Mouse (Mus musculus): Measurements from ENCODE around the gene Plekha6. TPM values are rescaled to one million over a fixed set of nuclear protein-coding genes. Genes with fewer than 3 reads are reported as not detected.

The Plekha6 gene
- total RNA-seq, 2 experiments from 2014 or later, result 8.1 to 10.6 TPM

DNA sequence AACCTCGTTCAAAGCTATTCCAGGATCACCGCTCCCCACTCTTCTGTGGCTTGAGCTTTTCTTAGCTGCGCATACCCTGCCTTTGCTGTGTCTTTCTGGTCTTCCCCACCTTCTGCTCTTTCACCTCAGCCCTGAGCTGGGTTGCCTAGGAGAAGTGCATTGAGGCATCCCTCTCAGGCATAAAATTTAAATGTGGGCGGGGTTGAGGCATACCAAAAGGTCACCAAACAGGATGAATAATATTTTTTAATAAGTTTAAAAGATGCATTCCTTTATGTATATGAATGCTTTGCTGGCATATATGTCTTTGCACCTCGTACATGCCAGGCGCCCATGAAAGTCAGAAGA, 75.8 kb downstream of the Plekha6 start:
- DNase-seq (ENCODE audit: low spot score), result no peak

DNA sequence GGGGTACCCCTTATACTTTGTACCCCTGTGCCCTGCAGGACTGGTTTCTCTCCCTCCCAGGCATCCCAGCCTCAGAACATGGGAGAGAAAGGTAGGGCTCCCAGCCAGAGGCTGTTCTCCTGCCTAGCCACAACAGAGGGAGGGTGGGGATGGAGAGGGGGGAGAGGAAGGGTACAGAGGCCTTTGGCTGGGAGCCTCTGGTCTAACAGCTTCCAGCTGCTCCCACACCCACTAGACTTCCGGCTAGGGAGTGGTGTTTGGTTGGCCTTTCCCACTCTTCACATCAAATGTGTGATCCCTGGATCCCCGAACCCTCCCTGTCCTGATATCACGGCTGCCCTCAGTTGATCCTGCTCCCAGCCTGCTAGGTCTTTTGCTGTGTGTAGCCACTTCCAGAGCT, 76.9 kb downstream of the Plekha6 start:
- DNase-seq (ENCODE audit: low spot score), result peak; percentile 70

DNA sequence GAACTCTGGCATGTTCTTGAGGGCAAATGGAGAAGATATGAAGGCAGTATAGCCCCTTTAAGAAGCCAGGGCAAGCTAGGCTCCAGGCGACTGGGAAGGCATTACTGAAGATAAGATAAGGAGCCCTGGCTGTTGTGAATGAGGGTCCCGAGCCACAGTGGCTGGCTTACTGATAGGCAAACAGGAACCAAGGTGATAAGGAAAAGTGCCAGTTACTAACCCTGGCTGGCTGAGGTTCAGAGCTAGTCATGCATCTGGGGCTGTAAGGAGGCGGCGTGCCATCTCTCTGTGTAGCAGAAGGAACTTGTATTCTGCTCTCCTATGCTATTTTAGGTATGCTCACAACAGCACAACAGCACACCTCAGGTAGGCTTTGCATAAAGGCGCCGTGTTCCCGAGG, 80.7 kb downstream of the Plekha6 start:
- no peak for DNase-seq (ENCODE audit: low spot score)

DNA sequence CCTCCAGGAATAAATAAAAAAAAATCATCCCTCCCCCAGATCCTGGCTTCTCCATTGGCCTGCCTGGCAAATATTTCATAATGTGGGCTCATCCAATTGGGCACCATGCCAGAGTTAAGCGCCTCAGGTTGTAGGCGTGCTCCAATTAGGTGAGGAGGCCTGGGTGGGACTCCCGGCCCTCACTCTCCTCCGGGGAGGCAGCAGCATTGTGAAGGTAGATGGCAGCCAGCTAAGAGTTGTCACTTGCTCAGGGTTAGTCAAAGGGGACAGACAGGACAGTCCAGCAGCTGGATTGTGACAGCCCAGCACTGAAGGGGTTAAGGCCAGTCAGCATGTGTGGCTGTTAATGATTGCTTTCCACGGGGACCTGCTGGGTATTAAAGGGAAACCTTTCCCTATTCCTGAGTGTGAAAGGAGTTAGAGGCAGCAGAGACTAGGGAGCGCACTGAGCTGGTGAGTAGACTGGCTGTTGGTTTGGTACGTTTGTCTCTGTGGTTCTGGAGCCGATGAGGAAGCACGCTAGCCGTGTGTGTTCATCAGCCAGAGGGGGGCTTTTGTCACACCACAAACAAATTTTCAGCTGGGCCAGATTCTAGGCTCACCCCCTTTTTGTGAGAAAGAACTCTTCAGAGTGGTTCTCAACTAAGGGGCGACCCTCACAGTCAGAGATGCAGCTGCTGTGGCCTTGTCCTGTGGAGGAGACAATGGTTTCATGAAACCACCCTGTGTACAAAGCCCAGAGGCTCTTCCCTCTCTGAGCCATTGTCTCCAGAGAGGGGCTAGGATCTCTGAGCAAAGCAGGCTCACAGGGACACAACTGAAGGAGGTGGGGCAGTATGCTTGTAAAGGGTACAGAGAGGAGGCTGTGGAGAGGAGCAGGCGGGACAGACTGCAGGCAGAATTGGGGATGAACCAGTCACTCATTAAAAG, 81.9 kb downstream of the Plekha6 start:
- DNase-seq (ENCODE audit: low spot score), result no peak

DNA sequence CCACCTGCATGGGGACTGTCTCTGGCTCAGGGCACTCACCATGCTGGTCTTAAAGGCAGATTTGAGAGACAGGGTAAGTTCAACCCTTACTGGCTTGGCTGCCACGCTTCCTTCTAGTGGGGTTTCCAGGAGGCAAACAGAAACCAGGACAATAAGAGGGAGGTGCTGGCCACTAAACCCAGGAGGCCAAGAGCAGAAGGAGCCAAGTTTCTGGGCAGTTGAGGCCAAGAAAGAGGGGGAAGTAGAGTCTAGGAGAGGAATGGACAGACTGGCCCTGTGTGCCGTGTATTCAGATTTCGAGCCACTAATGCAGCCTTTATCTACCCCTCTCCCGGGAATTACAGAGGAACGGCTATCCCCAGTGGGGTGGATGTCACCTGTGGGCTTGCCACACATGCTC, 83.2 kb downstream of the Plekha6 start:
- no peak for DNase-seq (ENCODE audit: low spot score)

DNA sequence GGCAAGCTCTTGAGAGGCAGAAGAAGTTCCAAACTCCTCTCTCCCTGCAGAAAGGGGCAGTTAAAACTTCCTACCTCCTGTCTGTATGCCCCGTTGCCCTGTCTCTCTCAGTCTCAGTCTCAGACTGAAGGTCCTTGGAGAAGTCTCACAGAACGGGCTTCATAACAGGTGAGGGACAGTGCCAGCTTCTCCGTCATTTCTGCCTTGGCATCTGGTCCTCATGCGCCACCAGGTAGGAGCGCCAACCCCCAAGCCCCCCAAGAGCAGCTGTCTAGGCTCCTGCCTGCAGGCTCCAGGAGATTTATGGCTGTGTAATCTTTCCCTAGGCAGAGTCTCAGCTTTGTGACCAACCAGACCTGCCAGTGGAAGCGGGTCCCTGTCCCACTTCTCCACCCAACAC, 86.8 kb downstream of the Plekha6 start:
- DNase-seq (ENCODE audit: low spot score), result no peak

DNA sequence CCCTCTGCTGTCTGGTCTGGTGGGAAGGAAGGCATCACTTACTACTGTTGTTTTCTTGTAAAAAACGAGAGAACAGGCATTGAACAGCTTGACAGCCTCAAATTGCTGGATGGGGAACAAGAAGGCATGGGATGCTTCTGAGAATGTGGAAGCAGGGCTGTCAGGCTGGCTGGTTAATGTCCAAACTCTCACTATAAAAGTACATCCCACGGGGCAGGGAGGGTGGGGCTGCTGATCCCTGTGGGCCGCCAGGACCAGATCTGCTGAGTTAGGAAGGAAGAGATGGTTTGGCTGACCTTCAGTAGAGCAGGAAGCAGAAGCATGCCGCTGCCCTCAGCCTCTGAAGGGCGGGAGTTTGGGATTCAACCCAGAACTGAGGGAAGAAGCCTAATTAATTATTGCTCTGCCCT, 87.6 kb downstream of the Plekha6 start:
- no peak for DNase-seq (ENCODE audit: low spot score)

DNA sequence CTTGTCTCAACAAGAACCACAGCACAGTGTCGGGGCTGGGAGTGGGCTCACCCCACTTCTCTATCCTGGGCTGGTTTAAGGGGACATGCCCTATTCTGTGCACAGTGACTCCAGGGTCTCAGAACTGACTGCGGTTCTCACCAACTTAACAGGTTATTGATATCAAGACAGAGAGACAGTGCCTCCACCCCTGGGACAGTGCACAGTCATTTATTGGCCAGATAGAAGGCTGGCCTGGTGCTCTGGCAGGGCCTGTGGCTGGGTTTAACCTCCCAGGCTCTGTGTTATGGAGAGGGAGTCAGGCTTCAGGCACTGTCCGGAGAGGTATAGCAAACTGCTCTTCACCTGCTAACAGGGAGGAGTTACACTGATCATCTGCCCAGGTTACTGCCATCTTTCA, 88.2 kb downstream of the Plekha6 start:
- DNase-seq (ENCODE audit: low spot score), result no peak

DNA sequence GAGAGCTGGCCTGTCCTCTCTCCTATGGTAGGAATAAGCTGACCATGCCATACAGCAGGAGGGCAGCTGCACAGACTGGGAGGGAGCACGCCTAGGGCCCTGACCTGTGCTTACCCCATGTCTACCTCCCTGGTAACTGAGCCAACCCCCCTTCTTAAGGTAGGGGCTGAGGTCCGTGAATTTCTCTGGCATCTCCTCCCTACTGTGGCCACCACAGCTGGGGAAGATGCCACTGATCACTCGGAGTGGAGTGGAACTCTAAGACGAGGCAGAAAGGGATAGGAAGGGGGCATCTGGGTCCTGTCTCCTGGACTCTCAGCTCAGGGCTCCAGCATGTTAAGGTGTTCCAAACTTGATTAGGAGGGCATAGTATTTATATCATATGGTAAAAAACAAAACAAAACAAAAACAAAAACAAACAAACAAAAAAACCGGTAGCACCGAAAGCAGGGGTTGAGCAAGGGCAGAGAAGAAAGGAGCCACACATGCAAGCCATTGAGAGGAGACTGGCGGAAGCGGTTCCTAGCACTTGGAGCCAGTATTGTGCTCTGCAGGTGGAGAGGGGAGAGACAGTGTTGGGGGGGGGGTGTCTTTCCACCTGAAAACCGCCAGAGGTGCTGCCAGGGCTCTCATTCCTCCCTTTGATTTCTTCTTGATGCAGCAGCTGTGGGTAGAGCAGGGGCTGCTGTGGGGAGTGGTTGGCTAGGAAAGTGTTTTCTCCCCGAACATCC, 89.0 kb downstream of the Plekha6 start:
- DNase-seq (ENCODE audit: low spot score), result no peak

DNA sequence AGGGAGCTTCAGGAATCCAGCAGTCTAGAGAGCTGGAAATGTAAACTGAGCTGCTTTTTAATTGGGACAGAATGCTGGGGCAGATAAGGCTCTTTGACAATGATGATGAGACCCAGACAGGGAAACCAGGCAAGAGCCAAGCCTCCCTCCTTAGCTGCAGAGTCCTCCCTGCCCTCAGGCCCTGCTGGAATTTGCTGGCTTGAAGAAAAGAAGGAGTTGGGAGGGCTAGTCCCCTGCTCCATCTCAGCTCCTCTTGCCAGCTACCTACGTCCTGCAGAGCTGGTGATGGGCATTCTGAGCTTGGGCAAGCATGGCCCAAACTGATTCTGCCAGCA, 89.5 kb downstream of the Plekha6 start:
- DNase-seq (ENCODE audit: low spot score), result no peak

DNA sequence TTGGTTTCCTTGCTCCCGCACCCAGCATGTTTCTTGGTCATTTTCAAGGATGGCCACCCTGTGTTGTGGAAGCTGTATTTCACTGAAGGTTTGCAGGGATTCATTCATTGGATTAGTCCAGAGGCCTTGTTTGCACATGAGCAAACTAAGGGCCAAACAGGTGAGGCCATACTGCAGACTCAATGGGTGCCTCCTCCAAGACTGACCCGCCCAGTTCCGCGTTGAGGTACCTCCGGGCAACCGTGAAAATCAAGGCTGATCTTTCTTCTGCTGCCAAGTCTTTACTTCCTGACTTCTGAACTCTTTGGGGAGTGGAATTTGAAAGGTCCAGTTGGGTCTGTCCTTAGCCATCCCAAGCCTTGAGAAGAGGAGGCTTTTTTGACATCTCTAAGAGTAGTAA, 90.2 kb downstream of the Plekha6 start:
- DNase-seq (ENCODE audit: low spot score), result no peak

DNA sequence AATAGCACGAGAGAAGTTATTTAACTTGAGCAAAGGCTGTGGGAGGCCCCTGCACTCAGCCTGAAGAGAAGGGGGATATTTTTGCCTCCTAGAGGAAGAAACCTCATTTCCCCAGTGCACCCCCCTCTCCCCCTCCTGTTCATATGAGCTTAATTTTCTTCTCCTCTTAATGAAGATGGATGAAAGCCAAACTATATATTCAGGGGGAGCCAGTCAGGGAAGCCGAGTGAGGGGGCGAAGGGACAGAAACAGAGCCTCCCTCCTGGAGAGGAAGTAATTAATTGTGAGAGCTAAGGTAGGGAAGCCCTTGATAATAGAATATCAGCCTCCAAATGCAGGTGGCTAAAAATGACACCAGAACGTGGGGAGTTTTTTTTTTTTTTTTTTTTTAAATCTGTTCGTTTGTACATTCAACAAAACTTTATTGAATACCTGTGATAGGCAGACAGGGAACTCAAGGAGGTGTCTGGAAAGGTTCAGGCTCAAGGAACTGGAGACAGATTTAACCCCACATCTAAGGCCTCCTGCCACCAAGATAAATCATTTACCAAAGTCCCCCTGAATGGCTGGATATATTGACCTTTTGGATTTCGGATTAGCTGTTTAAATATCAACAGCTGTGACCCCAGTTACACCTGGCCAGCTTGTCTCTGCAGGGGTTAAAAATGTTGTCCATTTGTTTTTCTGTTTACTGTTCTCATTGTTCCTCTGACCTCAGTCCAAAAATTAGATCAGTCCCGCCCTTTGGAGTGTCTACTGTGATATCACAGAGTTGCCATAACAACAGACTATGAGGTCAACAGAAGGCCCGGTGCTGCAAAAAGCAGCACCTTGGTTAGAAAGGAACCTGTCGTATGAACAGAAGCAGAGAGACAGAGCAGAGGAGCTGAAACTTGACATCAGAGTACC, 91.1 kb downstream of the Plekha6 start:
- no peak for DNase-seq (ENCODE audit: low spot score)

DNA sequence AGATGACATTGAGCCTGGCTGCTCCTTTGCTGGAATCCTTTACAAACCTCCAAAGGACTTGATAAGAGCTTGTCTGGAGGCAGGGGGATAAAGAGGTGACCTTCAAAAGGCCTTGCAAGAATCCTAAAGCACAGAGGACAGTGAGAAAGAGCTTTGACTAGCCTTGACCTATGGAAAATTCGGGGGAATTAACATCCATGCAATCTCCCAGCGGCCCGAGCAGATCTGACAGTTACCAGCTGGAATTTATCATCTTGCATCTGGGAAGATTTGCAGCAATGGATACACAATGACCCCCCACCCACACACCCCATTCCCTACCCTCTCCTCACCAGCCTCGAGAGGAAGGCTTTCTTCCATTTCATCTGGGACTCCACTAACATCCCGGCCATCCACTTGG, 91.8 kb downstream of the Plekha6 start:
- DNase-seq (ENCODE audit: low spot score), result no peak

DNA sequence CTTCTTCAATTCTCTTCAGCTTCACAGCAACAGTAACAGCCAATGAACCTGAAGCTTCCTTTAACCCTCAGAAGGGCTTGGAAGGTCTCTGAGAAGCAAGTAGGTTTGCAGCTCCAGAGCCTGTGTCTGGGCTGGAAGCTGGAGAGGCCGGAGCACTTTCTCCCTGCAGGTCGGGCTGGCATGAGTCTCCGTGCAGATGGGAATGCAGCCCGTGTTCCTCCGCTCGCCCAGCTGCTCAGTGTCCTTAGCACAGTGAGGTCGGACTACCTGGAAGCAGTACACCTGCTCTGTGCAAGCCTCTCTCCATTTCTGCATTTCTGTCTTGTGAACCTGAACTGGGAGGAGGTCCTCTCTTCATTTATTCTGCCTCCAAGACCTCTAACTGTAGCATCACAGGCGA, 92.3 kb downstream of the Plekha6 start:
- DNase-seq (ENCODE audit: low spot score), result no peak

DNA sequence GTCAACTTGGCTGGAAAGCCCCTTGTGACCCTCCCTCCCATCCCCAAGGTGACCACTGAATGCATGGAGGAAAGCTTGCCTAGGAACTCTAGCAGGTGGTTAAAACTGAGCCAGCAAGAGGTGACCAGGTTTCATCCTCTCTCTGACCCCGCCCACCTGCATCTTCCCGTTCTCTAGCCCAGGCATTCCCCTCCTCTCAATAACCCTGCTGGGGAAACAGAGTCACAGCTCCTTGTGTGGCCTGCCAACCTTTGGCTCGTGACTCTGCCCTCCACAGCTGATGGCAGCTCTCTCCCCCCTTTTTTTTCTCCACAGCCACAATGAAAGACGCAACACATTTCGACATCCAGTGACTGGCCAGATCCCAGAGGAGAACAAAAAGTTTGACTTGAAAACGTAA, 94.7 kb downstream of the Plekha6 start:
- no peak for DNase-seq (ENCODE audit: low spot score)

DNA sequence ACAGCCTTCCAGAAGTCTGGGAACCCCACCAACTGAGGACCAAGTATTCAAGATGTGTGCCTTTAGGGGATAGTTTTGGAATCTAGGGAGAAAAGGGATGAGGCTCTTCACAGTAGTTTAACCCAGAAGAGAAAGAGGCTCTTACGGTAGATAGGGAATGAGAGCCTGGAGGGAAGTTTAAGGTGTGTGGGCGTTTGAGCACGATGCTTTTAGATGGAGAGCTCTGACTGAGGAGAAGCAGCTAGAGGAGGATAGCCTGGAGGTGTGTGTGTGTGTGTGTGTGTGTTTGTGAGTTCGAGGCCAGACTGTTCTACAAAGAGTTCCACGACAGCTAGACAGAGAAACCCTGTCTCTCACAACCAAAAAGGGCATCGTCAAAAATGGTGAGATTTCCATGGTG, 98.6 kb downstream of the Plekha6 start:
- DNase-seq (ENCODE audit: low spot score), result no peak

DNA sequence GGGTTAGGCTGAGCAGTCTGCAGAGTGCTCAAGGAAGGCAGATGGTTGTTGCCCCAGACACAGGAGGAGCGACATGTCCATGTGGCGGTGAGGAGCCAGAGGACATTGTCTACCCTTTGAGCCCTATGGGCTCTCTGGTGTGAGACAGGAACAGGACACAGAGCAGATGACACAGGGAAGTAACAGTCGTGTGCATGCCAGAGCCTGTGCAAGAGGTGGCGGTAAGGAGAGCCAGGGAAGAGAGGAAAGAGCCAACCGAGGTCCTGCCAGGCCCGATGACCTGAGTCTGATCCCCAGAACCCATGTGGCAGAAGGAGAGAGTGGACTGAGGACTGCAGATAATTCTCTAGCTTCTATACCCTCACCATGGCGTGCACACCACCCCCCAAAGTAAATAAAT, 99.1 kb downstream of the Plekha6 start:
- DNase-seq (ENCODE audit: low spot score), result no peak

DNA sequence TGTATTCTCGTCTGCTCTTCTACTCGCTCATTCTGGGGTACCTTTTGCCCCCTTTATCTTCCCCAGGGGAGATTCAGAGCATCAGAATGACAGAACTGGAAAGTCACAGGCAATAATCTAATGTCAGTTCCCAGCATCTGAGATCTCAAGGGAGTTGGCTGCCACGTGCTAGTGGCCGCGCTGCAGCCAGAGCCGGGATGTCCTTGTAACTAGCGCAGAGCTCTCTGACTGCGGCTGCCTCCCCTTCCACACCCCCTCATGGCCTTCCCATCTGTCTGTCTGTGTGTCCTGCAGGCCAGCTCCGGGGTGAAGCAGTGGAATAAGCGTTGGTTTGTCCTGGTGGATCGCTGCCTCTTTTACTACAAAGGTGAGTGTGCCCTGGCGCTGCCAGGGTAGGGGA, 100.4 kb downstream of the Plekha6 start:
- DNase-seq (ENCODE audit: low spot score), result no peak

DNA sequence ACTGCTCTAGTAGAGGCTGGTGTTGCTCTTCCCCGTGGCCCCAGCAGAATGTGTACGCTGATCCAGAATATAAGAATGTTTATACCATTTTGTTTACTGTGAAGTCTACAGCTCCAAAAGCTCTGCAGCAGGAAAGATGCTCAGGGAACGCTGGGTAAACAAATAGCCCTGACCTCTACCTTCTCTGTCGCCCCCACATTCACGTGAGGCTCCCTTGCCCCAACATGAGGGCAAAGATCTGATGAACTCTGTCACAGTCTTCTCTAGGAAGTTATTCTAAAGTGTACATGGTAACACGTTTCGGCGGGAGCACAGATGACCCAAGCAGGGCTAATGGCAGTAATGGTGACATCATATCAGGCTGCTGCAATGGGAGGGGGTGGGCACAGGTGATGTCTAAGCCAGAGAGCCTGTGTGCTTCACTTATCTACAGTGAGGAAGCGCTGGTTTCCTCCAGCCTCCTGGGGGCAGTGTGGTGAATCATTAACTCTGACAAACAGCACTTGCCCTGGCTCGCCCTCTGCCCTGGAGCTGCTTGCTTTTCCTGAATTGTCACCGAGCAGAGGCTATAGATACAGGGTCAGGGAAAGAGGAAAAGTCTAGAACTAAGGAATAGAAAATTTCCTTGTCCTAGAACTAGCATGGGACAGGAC, 101.2 kb downstream of the Plekha6 start:
- no peak for DNase-seq (ENCODE audit: low spot score)

DNA sequence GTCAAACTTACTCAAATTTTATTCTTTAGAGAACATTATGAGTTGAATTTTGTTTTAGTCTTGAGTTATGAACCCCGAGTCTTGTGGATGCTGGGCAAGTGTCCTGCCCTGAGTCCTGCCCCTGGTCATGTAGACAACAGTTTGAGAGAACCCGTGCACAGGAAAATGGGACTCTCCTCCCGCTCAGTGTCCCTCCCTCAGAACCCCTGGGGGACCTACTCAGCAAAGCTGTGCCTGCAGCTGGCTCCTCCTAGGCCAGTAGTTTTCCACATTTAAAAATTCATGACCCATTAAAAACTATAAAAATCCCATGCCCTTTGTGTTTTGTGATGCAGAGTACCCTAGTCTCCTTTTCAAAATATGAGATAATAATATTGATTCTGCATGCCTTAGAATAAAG, 103.1 kb downstream of the Plekha6 start:
- no peak for DNase-seq (ENCODE audit: low spot score)

DNA sequence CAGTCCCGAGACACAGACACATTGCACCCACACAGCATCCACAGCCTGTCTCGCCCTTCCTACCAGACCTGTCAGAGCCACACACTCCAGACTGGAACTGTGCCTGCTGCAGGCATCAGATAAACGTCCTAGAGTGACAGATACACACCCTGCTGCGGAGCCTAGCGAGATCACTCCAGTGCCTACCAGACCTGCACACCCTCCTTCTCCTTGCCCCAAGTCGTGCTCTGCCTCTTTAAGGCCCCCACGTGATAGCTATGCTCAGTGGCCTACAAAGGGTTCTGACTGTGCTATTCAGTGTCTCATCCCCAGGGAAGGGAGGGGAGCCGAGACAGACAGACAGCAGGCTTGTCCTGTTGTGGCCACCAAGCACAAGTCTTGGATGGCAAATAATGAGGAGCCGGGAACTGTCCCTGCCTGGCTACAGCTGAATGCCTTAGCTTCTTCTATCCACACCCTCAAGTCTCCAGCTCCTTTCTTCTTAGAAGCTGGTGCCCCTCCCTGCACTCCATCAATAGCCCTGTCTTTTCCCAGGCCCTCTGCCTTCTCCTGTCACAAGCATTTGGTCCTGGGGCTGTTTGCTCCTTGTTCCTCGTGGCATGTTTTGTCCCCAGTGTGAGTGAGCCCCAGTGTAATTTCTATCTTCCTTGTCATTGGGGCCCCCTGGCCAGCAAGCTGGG, 103.9 kb downstream of the Plekha6 start:
- no peak for DNase-seq (ENCODE audit: low spot score)

Measured in gastrocnemius, adult 18-20 months (tissue).